Mouse (Mus musculus) spleen, postnatal 36 days (tissue): ENCODE results near the gene Eif2b4.
A peak's percentile ranks its signal among the peaks of the same experiment; 100 is the strongest.

Experiments
- DNase-seq, 2 experiments: peaks; one replicate each; pipeline ENCODE4 v3.0.0; 2022; ENCODE audit warnings: low spot score in 2 of 2, mixed read lengths in 1 of 2

The Eif2b4 gene

GRCm38 (mm10) chr5:31154152-31154553 lies 39.1 kb downstream of the Eif2b4 start, which contains the start of gene Mpv17:
Mpv17 (minus strand) TSS chr5:31154251.
- peak; percentile 78 to 84 for DNase-seq

GRCm38 (mm10) chr5:31153516-31154151 lies 39.6 kb downstream of the Eif2b4 start:
- DNase-seq = no peak

- DNase-seq = no peak
Observed at GRCm38 (mm10) chr5:31151746-31152145, 41.5 kb downstream of the Eif2b4 start.

- DNase-seq = no peak
Observed at GRCm38 (mm10) chr5:31149781-31150180, 43.4 kb downstream of the Eif2b4 start.

- DNase-seq = no peak
Observed at GRCm38 (mm10) chr5:31138968-31139425, 54.2 kb downstream of the Eif2b4 start.

- DNase-seq = no peak
Observed at GRCm38 (mm10) chr5:31138241-31138967, 54.8 kb downstream of the Eif2b4 start, which contains the start of gene Ucn. Ucn (minus strand) TSS chr5:31138829.

- DNase-seq = no peak
Observed at GRCm38 (mm10) chr5:31137658-31138057, 55.6 kb downstream of the Eif2b4 start.
